Mouse (Mus musculus) cerebellum, adult (tissue): ENCODE data around the gene Gfpt1.
A peak's percentile ranks its signal among the peaks of the same experiment; 100 is the strongest.
"Not testable (repeated sequence)": the region's sequence is repeated elsewhere in the genome, so short reads cannot be mapped to it uniquely, and the experiment has no call there.

Experiments
- ATAC-seq: cut with Nextera tagmentation; 2 replicates; pipeline ENCODE4 v1.9.2; 2017; ENCODE audit warnings: mild to moderate bottlenecking, moderate library complexity, mixed read lengths; ENCODE audit not compliant: insufficient number of reproducible peaks, low FRiP score, low TSS enrichment

Gfpt1 gene

DNA sequence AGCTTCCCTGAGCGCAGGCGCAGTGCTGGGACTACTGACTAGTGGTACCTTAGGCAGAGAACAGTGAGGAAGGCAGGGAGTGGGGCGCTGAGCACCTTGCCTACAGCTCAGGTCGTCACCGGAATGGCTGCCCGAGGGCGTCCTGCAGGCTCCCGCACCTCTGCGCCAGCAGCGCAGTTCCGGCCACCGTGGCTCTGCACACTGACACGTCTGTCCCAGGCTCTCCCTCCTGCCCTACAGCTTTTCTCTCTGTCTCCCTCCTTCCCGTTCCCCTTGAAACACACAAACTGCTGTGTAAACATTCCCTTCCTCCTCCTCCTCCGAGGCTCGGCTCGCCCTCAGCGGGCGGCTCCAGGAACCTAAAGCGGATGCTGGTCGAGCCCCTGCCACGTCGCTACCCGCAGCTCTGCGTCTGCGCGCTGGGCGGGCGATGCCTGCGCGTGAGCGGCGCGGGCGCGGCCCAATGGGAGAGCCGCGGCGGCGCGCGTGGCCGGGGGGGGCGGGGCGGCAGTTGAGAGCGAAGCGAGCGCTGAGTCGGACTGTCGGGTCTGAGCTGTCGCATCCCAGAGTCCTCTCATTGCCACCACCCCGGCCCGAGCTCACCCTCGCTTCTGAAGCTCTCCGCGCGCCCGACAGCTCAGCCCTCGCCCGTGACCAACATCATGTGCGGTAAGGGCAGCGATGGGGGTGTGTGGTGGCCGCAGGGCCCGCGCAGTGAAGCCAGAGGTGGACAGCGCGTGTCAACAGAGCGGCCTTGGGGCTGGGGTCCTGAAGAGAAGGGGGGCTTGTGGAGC lies at the start of gene Gfpt1:
TSS of gene Gfpt1 (plus strand) at position 510 of the 794 bp plus-strand sequence.
- ATAC-seq: peak; percentile 95

DNA sequence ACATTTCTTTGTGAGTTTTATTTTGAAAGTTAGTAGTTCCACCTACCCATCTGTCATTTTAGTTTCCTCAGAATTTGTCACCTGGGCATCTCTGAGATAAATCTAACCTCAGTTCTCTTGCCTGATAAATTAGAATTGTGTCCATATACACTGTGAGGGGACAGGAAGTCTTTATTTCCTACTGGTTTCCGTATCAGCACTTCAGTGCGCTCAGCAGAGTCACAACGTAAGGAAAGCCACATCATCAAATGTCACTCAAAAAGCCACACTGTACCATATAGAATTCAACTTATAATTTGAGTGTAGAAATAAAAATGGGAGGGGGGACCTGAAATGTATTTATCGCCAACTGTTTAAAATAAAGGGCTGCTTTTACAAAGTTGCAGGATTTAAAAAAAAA lies 48.4 kb upstream of the Gfpt1 start:
- ATAC-seq: no peak

DNA sequence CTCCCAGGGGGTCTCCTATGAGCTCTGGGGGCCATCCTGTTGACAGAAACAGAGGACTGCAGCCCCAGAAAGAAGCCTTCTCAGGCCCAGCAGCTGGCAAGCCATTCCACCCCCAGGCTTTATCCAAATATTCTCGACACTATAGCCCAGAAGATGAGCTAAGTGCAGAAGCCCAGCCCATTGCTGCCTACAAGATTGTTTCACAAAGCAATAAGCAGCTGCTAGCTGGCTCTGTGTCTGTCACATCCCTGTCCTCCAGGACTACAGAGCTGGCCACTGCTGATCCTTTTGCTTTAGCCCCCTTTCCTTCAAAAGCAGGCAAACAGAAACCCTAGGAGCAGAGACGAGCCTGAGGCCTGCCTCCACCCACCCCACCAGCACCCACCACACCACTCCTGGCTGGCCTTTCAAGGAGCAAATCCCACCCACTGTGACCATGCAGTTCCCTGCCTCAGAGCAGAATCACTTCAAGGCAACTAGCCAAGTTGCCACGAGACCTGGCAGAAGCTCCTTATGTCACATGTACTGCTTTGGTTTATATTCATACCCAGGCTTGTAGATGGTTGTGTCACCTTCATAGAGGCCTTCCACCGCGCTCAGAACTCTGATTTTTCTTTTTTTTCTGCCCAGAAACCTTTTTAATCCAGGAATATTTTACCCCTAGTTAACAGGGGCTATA lies 45.9 kb upstream of the Gfpt1 start:
- ATAC-seq: no peak

DNA sequence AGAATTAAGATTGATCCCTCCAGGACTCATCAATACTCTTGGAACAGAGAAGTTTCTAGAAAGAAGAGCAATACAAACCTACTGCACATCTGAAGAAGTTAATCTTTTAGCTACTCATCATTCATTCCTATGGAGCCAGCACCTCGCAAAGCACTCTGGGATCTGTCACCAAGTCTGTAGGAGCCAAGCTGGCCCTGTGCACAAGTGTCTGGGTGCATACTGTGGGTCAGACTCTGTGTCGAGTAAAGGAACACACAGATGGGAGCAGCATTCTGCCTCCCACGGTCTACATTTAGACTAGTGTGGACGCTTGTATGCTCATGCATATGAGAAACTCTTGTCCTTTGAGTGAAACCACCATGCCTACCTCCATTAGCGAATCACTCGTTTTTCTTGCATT lies 45.3 kb upstream of the Gfpt1 start:
- ATAC-seq: no peak

DNA sequence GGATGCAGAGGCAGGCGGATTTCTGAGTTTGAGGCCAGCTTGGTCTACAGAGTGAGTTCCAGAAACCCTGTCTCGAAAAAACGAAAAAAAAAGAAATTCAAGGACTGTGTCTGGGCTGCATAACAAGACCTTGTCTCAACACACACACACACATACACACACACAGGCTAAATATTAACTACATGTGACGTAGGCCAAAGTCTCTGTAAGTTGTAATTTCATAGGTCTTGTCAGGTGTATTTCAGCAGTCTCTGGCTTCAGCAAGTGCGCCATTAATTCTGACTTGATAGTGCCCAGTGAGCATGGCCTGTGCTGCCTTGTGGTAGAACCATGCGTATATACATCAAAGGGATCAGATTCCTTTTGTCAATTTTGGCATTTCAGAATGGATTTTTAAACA lies 40.7 kb upstream of the Gfpt1 start:
- ATAC-seq: no peak

DNA sequence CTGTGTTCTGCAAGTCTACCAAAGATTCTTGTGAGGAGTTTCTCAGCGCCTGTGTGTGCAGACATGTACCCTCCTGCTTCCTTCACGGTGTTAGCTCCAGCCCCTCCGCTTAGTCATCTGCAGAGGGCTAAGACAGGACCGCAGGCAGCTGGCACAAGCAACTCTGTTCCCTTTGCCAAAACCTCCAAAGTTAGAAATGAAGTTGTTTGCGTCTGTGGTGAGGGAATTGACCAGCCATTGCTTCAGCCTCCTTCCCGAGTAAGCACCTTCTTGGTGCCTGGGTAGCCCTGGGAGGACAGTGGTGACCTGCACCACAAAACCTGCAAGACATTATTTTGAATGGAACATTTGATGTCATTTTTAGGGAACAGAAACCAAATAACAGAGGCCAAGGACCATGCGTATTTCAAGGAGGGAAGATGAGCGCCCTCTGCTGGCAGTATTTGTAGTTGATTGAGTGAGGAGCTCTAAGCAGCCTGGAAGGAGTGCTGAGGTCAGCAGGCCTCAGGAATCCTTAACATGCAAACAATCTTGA lies 40.1 kb upstream of the Gfpt1 start:
- ATAC-seq: peak; percentile 53

DNA sequence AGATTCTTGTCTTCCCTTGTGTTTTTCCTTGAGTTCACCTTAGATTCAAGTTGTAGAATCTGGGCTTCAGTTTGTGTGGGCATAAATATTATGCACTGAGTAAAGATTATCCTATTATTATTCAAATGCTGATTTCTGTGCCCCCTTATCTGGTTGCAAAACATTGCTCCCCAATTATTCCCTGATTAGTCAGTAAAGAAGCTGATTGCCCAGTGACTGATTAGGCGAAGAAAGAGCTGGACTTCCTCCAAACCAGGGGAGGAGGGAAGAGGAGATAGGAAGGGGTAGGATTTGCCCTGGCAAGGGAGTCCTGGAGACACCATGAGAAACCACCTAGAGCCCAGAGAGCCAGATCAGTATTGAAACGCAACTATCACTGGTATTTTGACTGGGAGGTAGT lies 38.5 kb upstream of the Gfpt1 start:
- no peak for ATAC-seq

DNA sequence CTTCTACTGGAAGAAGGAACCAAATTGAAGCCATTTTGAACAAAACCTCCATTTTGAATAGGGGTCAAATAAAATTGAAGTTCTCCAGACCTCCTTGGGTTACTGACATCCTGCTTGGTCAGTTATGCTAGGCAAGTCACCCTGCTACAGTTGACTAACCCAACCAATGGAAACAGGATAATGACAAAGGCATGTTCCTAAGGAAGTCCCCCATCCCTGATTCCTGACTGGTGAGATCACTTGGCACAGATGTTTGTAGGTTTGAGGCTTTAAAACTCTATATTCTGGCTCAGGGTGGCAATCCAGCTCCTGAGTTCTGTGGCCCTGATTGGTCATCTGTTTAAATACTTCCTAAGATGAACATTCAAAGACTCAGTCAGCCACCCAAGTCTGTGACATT lies 37.1 kb upstream of the Gfpt1 start:
- ATAC-seq: no peak

DNA sequence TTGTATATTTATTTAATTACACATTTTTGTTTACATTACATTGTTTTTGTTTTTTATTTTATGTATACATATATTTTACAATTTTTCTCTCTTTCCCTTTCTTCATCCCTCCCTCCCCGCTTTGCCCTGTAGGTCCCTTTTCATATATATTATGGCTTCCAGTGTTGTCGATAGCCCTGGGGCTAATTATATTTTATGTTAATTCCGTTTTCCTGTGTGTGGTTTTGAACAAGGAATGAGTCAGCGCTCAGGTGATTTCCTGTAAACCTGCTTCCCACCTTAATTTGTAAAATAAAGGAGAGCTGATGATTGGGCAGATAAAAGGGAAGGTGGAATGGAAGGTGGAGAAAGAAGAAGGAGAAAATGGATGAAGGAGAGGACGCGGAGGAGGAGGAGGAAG lies 33.8 kb upstream of the Gfpt1 start, which contains the start of gene Nfu1:
TSS of gene Nfu1 (plus strand) at position 350 of the 400 bp plus-strand sequence.
- ATAC-seq: no peak

DNA sequence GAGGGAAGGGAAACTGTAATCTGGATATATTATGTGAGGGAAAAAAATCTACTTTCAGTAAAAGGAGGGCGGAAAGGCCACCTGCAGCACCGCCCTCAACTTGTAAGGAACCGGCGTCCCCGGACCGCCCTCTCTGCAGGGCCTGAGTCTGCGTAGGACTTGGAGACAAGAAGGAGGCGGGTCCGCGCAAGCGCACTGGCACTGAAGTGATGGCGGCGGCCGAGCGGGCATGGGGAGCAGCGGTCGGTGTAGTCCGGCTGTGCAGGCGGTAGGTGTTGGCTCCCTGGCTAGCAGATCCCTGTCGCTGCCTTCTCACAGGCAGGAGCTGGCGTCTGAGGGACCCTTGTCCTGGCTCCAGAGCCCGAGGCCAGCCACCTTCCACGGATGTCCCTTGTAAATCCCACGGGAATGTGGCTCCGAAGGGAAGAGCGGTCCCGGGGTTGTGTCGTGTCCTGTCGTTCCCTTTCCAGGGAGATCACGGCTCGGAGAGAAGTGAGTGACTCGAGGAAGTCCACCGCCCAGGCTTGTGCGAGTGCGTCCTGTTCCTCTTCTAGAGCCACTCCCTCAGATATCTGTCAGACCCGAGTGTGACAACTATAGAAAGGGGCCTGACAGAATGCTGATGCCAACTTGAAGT lies 32.8 kb upstream of the Gfpt1 start:
- peak; percentile 97 for ATAC-seq

DNA sequence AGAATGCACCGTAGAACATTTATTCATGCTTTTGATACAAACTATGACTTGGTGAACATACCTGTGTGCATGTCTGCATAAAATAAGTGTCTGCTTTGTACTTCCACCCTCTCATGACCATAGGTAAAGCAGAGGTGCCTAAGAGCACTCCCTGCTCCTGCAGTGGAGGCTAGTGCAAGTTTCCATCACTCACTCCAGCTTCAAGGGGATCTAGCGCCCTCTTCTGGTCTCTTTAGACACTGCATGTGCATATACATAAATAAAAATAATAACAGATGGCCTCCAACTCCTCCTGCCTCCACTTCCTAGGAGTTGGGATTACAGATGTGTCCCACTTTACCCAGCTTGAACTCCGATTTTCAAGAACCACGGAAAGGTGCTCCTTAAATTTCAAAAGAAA lies 25.7 kb upstream of the Gfpt1 start:
- no peak for ATAC-seq

DNA sequence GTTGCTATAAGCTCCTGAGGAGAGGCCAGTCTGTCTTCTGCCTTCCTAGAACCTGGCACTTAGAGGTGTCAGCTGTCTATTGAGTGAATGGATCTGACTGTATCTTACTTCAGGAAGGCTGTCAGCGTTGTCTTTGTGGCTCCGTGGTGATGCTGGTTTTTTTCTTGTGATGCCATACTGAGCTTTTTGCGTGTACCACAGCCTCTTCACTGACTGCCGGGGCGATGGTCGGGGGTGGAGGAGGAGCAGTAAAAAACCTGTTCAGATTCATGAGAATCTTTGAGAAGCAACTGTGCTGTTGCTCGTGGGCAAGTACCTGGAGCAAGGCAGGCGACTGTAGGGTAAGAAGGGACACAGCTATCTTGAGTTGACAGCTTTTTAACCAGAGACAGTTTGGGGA lies 23.8 kb upstream of the Gfpt1 start:
- ATAC-seq: no peak

DNA sequence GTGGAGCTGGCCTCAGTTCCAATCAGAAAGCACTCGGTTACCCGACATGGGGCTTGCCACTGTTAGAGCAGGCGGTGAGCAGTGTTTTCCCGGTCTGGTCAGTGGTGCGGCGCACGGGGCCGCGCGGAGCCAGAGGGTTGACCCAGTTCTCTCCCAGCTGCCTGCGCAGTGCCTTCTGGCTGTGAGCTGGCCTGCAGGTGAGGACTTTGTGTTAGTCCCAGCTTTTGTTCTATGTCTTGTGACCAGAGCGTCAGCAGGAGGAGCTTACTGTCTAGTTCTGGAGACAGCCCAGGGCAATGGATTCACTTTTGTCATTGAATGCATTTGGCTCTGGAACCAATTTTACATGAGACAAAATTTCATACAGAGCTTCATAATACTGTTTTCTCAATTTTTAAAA lies 20.9 kb upstream of the Gfpt1 start:
- ATAC-seq: no peak

DNA sequence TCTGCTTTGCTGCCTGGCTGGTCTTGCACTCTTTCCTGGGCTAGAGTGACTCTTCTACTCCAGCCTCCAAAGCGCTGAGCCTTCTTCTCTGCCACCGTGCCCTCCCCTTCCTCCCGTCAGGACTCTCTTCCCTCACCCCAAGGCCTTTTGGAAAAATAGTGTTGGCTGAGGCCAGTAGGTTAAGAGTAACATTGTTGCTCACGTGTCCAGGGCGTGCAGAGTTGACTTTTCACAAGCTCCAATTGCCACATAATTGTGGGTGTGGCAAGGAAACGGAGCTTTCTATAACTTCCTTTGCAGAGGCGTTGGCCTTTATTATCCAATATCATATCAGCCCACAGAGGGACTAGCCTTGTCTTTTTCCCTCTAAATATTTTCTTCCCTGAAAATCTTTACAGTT lies 15.7 kb upstream of the Gfpt1 start:
- no peak for ATAC-seq

DNA sequence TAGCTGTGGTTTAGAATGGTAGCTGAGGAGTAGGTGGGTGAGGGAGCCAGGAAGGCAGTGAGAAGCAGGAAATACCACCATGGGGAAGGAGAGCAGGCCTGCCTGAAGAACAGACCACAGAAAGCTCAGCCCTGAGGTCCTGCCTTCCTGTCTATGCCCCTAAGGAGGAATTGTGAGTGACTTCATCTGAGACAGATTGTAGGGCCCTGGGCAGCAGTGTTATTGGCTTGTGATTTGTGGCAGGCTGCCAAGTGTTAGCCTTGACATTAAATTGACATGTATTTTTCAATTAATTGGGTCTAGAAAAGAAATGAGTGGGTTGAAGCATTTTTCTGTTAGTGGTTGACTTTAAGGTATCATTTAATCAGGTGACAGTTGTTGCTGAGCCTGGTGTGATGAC lies 13.8 kb upstream of the Gfpt1 start:
- no peak for ATAC-seq

DNA sequence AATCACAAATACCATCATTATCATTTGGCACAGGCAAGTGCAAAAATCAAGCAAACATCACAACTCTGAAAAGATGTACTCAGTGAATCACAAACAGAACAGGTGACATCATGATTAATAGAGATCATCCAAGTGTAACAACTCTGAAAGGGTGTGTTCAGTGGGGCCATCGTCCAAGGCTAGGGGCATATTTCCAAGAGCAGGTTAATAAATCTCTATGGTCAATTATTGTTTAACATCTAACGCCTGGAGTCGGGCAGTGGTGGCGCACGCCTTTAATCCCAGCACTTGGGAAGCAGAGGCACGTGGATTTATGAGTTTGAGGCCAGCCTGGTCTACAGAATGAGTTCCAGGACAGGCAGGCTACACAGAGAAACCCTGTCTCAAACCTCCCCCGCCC lies 11.3 kb upstream of the Gfpt1 start:
- not testable (repeated sequence) for ATAC-seq

DNA sequence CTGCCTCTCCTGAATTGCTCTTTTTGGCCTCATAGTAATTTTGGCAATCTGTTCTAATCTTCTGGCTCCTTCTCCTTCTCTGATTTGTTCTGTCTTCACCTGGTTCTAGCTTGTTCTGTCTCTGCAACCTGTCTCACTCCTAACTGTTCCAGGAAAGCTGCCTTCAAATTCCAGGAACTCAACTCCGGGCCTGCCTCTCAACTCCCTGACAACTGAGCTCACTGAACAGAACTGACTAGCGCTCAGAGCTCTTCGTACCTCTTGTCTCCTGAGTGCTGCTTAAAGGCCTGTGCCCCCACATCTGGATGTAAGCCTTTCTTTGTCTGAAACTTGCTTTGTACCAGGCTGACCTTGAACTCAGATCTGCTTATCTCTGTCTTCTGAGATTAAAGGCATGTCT lies 10.2 kb upstream of the Gfpt1 start:
- ATAC-seq: no peak

DNA sequence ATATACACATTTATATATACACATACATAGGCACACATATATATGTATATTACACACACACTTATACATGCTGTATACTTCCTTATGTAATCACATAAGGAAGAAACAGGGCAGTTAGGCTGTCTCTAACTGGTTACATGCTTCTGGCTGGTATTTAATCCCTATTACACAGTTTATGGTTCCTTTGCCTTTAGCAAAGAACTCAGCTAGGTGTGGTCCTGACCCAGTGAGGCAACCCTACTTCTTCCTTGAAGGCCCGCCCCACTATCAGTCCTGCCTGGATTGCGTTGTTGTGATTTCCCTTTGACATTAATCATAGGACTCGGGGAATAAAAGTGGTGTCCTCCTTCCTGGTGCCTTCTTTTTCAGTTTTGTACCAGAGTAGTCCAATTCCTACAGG lies 8.3 kb upstream of the Gfpt1 start:
- no peak for ATAC-seq

DNA sequence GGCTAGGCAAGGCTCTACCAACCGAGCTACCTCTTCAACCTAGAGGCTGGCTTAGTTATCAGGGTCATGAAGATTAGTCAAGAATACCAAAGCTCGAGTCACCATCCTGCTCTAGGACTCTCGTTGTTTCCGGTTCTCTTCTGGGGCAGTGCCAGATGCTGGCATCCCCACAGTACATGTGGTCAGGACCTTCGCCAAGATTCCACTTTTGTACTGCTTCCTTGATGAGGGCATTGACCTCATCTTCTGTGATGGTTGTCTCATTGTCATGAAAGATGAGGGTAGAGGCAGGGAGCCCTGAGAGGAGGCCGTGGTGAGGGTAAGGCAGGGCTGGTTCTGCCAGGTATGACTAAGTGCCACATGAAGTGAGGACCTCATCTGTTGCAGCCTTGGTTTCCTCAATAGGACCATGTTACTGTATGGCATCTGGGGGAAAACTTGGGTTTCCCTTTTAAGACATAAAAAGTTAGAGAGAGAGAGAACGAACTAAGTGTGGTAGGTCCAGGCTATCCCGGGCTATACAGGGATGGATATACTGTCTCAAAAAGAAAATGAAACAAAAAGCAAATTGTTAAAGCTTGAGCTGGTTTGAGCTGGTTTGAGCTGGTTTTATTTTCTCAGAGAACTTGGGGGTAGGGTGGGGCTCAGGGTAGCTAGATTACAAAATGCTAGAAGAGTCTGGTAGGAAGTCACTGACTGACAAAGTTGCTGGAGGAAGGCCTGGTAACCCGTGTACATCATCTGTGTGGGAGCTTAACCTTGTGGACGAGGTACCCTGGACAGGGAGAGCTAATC lies 4.6 kb upstream of the Gfpt1 start:
- ATAC-seq: no peak

DNA sequence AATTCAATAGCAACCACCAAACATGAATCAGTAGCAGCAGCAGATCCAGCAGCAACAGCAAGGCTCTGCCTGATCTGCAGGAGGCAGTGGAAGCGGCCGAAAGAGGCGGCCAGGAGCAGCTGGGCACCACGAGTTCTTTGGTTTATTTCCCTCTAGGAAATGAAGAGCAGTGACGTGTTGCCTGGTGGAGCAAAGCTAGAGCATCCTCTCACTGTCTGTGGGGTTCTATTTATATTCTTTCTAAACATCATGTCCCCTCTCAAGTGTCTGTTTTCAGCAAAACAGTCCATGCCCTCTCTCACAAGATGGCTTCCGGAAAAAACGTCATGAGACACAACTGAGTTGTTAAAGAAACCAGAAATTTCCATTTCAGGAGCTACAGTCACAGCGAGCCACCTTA lies 3.5 kb upstream of the Gfpt1 start:
- no peak for ATAC-seq

DNA sequence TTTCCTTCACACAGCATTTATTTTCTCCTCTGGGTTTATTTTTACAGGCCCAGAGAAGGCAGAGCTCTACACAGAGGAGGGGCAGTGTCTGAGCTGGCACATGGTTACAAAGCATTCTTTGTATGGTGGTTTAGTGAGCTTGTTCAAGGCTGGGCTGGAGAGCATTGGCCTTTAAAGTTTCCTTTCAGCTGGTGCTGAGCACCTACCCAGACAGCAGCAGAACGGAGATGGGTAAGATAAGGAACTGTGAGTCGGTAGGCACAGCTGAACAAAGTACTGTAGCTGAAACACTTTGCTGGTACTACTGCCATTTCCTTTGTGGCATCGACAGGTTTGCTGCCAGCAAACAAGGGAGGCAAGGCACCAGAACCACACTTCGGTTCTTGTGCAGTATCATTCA lies 1.7 kb upstream of the Gfpt1 start:
- no peak for ATAC-seq
